Mouse (Mus musculus) embryonic facial prominence, embryonic 15.5 days (tissue): ENCODE results near the gene B3galt4. TPM values are rescaled to one million over a fixed set of nuclear protein-coding genes. Genes with fewer than 3 reads are reported as not detected.
"Not testable (repeated sequence)": the region's sequence is repeated elsewhere in the genome, so short reads cannot be mapped to it uniquely, and the experiment has no call there.

Experiments used
- ATAC-seq: fragments of 200-750 bp; cut with Nextera tagmentation; 2 replicates; pipeline ENCODE4 v1.8.0; 2017; ENCODE audit warnings: low read depth, moderate TSS enrichment; ENCODE audit not compliant: insufficient number of reproducible peaks, low FRiP score, low TSS enrichment
- H3K27ac ChIP-seq: fragments of 300-500 bp; sonication (generic); replicated peaks from 2 replicates; pipeline ENCODE4 v1.5.1; 2015; ENCODE audit warnings: mild to moderate bottlenecking, inconsistent platforms
- H3K27me3 ChIP-seq: fragments of 300-500 bp; sonication (generic); 2 replicates; pipeline ENCODE4 v1.6.1; 2015; ENCODE audit warnings: inconsistent platforms
- H3K36me3 ChIP-seq: fragments of 300-500 bp; sonication (generic); 2 replicates; pipeline ENCODE4 v1.6.1; 2015; ENCODE audit warnings: mild to moderate bottlenecking, inconsistent platforms
- H3K4me1 ChIP-seq: fragments of 300-500 bp; sonication (generic); 2 replicates; pipeline ENCODE4 v1.6.1; 2015; ENCODE audit warnings: inconsistent platforms
- H3K4me2 ChIP-seq: fragments of 300-500 bp; sonication (generic); replicated peaks from 2 replicates; pipeline ENCODE4 v1.6.1; 2015; ENCODE audit warnings: mild to moderate bottlenecking, inconsistent platforms
- H3K4me3 ChIP-seq: fragments of 300-500 bp; sonication (generic); replicated peaks from 2 replicates; pipeline ENCODE4 v1.5.1; 2015; ENCODE audit warnings: mild to moderate bottlenecking, inconsistent platforms
- H3K9ac ChIP-seq: fragments of 300-500 bp; sonication (generic); 2 replicates; pipeline ENCODE4 v1.6.1; 2015; ENCODE audit warnings: inconsistent platforms
- H3K9me3 ChIP-seq: fragments of 300-500 bp; sonication (generic); replicated peaks from 2 replicates; pipeline ENCODE4 v1.6.1; 2016; ENCODE audit warnings: inconsistent platforms
- WGBS: fragments of 180-500 bp; shearing (Covaris S2); methylation state at CpG from one replicate; pipeline ENCODE4 v1.1.7; 2015; 5-methylcytosine and 5-hydroxymethylcytosine counted together
- polyA plus RNA-seq: library from polyadenylated mRNA; unstranded; fragments of >200 nt; fragmentation: Nextera tagmentation; extraction: Ambion mirVana; gene quantifications from 2 replicates; pipeline ENCODE4 v1.2.1, GENCODE M21; 2015

The B3galt4 gene
- 6.0 and 8.5 TPM in 2 replicates for polyA plus RNA-seq

DNA sequence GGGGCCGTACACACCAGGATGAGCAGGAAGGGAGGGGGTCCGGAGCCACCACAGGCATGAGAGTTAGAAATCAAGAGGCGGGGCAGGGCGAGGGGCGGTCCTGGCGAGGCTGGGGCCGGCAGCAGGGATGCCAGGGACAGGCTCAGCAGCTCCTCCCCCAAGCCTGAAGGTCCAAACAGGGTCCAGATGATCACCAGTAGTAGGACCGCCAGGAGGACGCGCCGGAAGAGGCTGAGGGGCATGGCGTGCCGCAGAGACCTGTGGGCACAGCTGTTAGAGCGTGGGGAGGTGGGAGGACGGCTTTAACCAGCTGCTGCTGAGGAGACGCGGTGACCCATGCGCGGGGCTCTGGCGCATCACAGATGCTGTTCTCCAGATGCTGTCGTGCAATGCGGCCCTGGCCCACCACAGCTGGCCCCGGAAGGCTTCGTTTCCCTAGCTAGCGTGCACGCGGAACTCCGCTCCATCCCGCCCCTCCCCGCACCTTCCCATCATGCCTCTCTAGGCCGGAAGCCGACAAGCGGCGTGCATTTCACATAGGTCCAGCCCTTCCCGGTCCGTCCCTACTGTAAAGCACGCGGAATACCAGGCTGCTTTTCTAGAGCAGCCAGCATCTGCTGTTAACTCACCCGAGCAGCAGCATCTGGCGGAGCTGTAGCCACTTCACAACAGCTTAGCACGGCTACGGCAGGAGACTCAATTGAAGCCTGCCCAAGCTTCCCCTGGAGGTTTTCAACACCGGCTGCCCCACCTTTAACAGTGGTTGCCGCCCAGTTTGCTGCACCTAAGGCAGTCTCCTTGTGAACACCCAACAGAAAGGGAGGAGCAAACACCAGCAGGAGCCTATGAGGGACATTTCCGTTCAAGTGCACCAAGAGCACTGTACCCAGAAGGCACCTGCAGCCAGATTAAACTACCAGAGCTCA, at the start of gene B3galt4:
Gene B3galt4 (minus strand): TSS at position 468 of the 926 bp plus-strand sequence.
- Histone ChIP-seq H3K27ac (peak within 1 kb of the TSS; percentile 96), H3K27me3 (no peaks in the 10 kb centered on the region), H3K9ac (peak within 1 kb of the TSS; percentile 50), H3K36me3 (peaks cover 55% of the 10 kb centered on the region), H3K4me1 (peaks cover 60% of the 10 kb centered on the region), H3K9me3 (no peaks in the 10 kb centered on the region), H3K4me2 (peak within 1 kb of the TSS; percentile 94), H3K4me3 (peak within 1 kb of the TSS; percentile 53)
- WGBS: under 1% methylated on average over 45 of the region's 45 CpGs
- peak; percentile 83 for ATAC-seq

DNA sequence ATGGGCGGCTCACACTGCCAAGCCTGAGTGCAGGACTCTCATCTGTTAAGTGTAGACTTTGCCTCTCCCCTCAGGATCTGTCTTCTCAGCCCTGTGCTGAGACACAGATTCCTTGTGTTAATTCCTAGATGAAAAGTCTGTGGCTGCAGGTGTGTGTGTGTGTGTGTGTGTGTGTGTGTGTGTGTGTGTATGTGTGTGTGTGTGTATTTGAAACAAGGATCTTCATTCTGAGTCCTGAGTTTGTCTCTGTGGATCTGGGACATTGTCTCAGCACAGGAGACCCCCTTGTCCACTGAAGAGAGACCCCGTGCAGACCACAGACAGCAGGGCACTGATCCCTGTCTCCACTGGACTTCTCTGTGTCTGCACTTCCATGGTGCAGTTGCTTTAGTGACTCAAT, 49.5 kb upstream of the B3galt4 start:
- H3K36me3 ChIP-seq, H3K9ac ChIP-seq, H3K4me2 ChIP-seq, H3K9me3 ChIP-seq, H3K27ac ChIP-seq, ATAC-seq: not testable (repeated sequence)
- WGBS: 42% methylated on average over 2 of the region's 2 CpGs
- H3K4me3 ChIP-seq: 0 out of 2 replicates have a peak overlapping the region, but pooled peaks have one; percentile 56
- H3K27me3 ChIP-seq: peaks cover 43% of the 10 kb centered on the region
- H3K4me1 ChIP-seq: peaks cover 15% of the 10 kb centered on the region

DNA sequence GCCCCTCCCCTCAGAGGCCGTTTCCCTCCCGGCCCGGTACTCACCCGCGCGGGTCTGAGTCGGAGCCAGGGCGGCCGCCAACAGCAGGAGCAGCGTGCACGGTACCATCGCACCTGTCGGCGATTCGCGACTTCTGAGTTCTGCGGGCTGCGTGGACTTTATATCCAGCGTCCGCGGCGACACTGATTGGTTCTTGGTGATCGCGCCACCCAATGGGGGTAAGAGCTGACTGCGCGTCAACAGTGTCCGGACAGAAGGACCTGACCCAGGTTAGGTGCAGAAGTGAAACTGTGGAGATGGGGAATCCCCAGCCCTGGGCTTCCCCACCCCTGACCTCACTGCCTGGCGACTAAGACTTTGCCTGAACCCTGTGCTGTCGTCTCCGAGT, 48.9 kb upstream of the B3galt4 start, which contains the start of gene H2-K1:
Gene H2-K1 (minus strand): TSS at position 198 of the 388 bp plus-strand sequence.
- no peaks in the 10 kb centered on the region for H3K36me3 ChIP-seq
- H3K27ac ChIP-seq: no peak within 1 kb of the TSS
- peak within 1 kb of the TSS; percentile 99 for H3K4me2 ChIP-seq
- ATAC-seq: peak; percentile 77
- H3K4me3 ChIP-seq: peak within 1 kb of the TSS; percentile 56
- H3K27me3 ChIP-seq: peaks cover 43% of the 10 kb centered on the region
- WGBS: under 1% methylated on average over 27 of the region's 30 CpGs
- H3K9ac ChIP-seq: peak within 1 kb of the TSS; percentile 33
- H3K9me3 ChIP-seq: no peaks in the 10 kb centered on the region
- peaks cover 15% of the 10 kb centered on the region for H3K4me1 ChIP-seq

DNA sequence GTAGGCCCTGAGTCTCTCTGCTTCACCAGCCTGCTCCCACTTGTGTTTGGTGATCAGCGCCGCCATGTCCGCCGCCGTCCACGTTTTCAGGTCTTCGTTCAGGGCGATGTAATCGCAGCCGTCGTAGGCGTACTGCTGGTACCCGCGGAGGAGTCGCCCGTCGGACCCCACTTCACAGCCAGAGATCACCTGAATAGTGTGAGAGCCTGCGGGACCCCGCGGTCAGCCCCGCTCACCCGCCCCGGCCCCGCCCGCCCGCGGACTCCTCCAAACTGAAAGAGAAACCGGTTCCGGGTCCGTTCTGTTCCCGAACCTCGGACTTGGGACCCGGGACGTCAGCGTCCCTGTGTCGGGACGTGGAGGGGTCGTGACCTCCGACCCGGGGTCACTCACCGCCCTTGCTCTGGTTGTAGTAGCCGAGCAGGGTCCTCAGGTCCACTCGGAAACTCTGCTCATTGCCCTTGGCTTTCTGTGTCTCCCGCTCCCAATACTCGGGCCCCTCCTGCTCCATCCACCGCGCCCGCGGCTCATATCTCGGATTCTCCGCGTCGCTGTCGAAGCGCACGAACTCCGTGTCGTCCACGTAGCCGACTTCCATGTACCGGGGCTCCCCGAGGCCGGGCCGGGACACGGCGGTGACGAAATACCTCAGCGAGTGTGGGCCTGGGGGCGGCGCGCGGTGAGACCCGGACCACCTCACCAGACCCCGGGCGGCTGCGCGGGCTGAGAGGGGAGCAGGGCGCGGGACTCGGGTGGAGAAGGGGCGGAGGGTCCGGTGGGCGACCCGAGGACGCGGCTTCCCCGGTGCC, 48.3 kb upstream of the B3galt4 start:
- H3K4me3 ChIP-seq: peak overlapping the region; percentile 56
- H3K9ac ChIP-seq: peak overlapping the region; percentile 33
- no peak; the same call in 1 of the 2 replicates for ATAC-seq
- peaks cover 43% of the 10 kb centered on the region for H3K27me3 ChIP-seq
- H3K9me3 ChIP-seq: no peaks in the 10 kb centered on the region
- no peak overlapping the region for H3K27ac ChIP-seq
- peaks cover 15% of the 10 kb centered on the region for H3K4me1 ChIP-seq
- H3K4me2 ChIP-seq: peak overlapping the region; percentile 99
- 1% methylated on average over 81 of the region's 87 CpGs for WGBS
- no peaks in the 10 kb centered on the region for H3K36me3 ChIP-seq

DNA sequence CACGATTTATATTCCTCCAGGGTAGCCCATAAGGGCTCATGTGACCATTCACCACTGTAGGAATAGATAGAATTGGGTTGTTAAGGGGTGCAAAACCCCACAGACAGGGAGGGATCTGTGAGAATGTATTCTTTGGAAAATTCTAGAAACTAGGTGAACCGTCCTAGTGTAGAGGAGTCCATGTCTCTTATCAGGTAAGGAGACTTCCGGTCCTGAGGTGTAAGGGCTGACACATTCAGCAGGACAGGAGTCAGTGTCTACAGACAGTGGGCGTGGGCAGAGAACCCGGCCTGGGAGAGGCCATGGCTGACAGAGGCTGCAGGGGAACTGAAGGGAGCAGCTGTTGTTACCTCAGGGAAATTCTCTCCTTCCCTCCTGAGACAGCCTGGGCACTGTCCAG, 47.4 kb upstream of the B3galt4 start:
- ATAC-seq, H3K9me3 ChIP-seq, H3K27ac ChIP-seq, H3K36me3 ChIP-seq, H3K9ac ChIP-seq, H3K4me2 ChIP-seq, H3K4me3 ChIP-seq: not testable (repeated sequence)
- H3K27me3 ChIP-seq: peaks cover 43% of the 10 kb centered on the region
- WGBS: 48% methylated on average over 5 of the region's 5 CpGs
- H3K4me1 ChIP-seq: peaks cover 15% of the 10 kb centered on the region

DNA sequence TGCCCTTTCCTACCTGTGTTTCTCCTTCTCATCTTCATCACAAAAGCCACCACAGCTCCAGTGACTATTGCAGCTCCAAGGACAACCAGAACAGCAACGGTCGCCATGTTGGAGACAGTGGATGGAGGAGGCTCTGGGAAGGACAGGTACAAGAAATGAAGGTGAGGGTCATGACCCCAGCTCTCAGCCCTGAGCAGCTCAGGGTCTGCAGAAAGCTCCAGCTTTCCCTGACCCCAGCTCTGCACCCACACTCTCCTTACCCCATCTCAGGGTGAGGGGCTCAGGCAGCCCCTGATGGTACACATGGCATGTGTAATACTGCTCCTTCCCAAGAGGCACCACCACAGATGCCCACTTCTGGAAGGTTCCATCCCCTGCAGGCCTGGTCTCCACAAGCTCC, 45.7 kb upstream of the B3galt4 start:
- ATAC-seq, H3K9ac ChIP-seq, H3K4me3 ChIP-seq, H3K36me3 ChIP-seq, H3K4me2 ChIP-seq, H3K9me3 ChIP-seq, H3K27ac ChIP-seq: not testable (repeated sequence)
- peaks cover 39% of the 10 kb centered on the region for H3K27me3 ChIP-seq
- WGBS: 89% methylated on average over 2 of the region's 2 CpGs
- H3K4me1 ChIP-seq: peaks cover 15% of the 10 kb centered on the region

DNA sequence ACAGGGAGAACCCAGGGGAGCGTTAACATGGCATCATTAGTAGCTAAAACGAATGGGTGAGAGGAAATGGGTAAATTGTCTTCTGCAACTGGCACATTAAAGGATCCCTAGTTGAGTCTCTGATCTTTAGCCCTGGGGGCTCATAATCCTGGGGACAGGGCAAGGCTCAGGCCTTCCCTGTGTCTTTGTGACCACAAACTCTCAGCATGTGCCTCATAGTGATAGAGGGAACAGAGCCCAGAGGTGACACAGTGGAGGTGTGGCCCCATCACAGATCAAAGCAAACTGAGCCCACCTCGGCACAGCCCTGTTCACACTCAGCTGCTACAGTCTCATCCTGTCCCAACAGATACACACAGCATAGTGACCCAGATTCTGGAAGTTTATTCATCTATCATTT, 44.4 kb upstream of the B3galt4 start:
- no peak overlapping the region for H3K4me2 ChIP-seq
- peaks cover 25% of the 10 kb centered on the region for H3K27me3 ChIP-seq
- H3K4me1 ChIP-seq: peaks cover 15% of the 10 kb centered on the region
- H3K9me3 ChIP-seq: no peaks in the 10 kb centered on the region
- H3K36me3 ChIP-seq: no peaks in the 10 kb centered on the region
- no peak overlapping the region for H3K4me3 ChIP-seq
- 62% methylated on average over 3 of the region's 3 CpGs for WGBS
- no peak overlapping the region for H3K9ac ChIP-seq
- no peak overlapping the region for H3K27ac ChIP-seq
- no peak for ATAC-seq

DNA sequence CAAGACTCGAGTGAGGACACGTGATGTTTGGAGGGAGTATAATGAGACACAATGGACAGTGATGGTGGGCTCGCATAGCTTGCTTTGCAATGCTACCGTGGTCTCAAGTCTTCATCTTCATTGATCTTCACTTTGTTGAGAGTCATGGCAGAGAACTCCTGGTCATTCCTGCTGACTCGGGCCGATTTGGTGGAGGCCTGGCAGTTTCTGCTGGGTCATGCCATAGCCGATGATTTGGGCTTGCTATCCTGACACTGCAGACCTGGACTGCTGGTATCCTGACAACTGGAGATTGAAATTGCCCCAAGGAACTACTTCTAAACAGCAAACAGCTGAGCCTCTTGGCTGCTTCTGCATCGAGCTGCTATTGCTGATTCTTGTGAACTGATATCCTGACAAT, 43.7 kb upstream of the B3galt4 start:
- H3K27ac ChIP-seq: no peak overlapping the region
- H3K4me1 ChIP-seq: peaks cover 9% of the 10 kb centered on the region
- H3K9ac ChIP-seq: no peak overlapping the region
- no peak overlapping the region for H3K4me3 ChIP-seq
- peaks cover 18% of the 10 kb centered on the region for H3K27me3 ChIP-seq
- no peaks in the 10 kb centered on the region for H3K9me3 ChIP-seq
- 84% methylated on average over 8 of the region's 8 CpGs for WGBS
- ATAC-seq: no peak
- H3K4me2 ChIP-seq: no peak overlapping the region
- no peaks in the 10 kb centered on the region for H3K36me3 ChIP-seq

DNA sequence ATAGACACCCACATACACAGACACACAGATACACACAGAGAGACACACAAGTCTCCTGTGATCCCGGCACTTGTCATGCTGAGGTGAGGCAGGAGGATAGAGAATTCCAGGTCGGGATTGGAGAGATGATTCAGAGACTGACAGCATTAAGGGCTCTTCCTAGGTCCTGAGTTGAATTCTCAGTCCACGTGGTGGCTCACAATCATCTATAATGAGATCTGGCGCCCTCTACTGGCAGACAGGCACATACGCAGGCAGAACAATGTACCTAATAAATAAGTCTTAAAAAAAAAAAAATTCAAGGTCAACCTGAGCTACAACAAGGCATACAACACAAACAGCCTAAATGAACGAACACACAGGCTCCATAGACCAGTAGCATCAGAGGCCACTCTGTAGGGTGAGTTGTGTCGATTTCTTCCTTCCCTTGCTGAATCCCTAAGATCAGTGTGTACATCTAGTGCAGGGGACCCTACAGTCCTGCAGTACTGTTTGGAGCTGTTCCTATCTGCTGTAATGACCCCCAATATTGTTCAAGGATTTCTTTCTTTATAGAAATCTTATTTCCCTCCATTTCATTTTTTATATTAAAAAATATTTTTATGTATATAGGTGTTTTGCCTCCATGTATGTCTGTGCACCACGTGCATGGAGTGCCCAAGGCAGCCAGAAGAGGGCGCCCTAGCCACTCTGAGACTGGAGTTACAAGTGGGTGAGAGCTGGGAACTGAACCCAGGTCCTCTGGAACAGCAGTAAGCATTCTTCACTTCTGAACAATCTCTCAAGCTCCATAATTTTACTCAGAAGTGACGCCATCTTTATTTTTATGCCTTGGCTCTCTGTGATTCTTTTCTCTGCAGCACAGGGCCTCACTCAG, 40.7 kb upstream of the B3galt4 start:
- Histone ChIP-seq H3K27ac (no peak overlapping the region), H3K36me3 (no peaks in the 10 kb centered on the region)

DNA sequence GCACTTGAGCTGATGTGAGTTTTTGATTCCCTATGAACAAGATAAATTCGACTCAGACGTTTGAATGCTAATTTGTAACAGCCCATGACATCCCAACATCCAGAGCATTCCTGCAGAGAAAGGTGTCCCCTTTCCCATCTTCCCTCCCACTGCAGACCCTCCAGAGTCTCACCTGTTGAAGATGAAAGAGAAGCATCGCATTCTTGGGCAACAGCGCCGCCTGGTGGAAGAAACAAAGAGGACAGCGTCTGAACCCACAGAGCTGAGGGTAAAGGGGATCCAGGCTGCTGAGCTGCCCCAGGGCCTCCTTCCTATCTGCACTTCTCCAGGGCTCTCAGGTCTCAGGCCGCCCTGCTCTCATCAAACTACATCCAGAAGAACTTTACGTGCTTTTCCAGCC, 30.8 kb upstream of the B3galt4 start:
- H3K4me2 ChIP-seq: peak overlapping the region; percentile 63
- 0 out of 2 replicates have a peak overlapping the region, but pooled peaks have one; percentile 94 for H3K27ac ChIP-seq
- H3K27me3 ChIP-seq: peaks cover 34% of the 10 kb centered on the region
- not testable (repeated sequence) for H3K9ac ChIP-seq, H3K9me3 ChIP-seq, H3K36me3 ChIP-seq, ATAC-seq
- WGBS: 9% methylated on average over 8 of the region's 8 CpGs
- H3K4me3 ChIP-seq: peak overlapping the region; percentile 57; the same call in 1 of the 2 replicates
- H3K4me1 ChIP-seq: peaks cover 27% of the 10 kb centered on the region

More for the DNA sequence above, 40.7 kb upstream of the B3galt4 start:
- Histone ChIP-seq H3K27me3 (peaks cover 12% of the 10 kb centered on the region; the same call in 1 of the 2 replicates), H3K4me1 (no peaks in the 10 kb centered on the region), H3K4me2 (no peak overlapping the region), H3K9me3 (no peaks in the 10 kb centered on the region), H3K4me3 (no peak overlapping the region), H3K9ac (no peak overlapping the region)
- ATAC-seq: no peak
- WGBS: 28% methylated on average over 10 of the region's 10 CpGs
